Mouse (Mus musculus) layer of hippocampus, adult 8-10 months (tissue): ENCODE results near the gene Optc. TPM values are rescaled to one million over a fixed set of nuclear protein-coding genes. Genes with fewer than 3 reads are reported as not detected.

Experiments used
- total RNA-seq, 4 experiments: library from RNA; stranded (reverse); gene quantifications; 2 replicates each; pipeline ENCODE4 v1.2.4; 2022

Optc gene
- total RNA-seq, 4 experiments from 2014 or later, result 0.21 to 0.67 (median 0.53) TPM

Other genes starting within 250 kb of the Optc start
- 10 to 100 TPM in 1 of 4 experiments, 1 to 10 TPM in 3; 6.4 to 10.8 (median 8.5) TPM for gene Zbed6, start 247.1 kb downstream of the Optc start, total RNA-seq
- 10 to 100 TPM; 21.9 to 34.1 (median 30.1) TPM for gene Gm38394, start 246.7 kb downstream of the Optc start, total RNA-seq
- gene Lax1, start 217.9 kb downstream of the Optc start, total RNA-seq, result not detected
- gene Atp2b4, start 107.0 kb downstream of the Optc start, total RNA-seq, result 100 to 1,000 TPM in 1 of 4 experiments, 10 to 100 TPM in 3; 85.7 to 102 (median 91.8) TPM
- gene Prelp, start 13.4 kb upstream of the Optc start, total RNA-seq, result 10 to 100 TPM; 18.3 to 22.9 (median 20.2) TPM
- 10 to 100 TPM in 3 of 4 experiments, 1 to 10 TPM in 1; 8.4 to 11.4 (median 10.1) TPM for gene Fmod, start 129.3 kb upstream of the Optc start, total RNA-seq
- gene Btg2, start 171.1 kb upstream of the Optc start, total RNA-seq, result 10 to 100 TPM; 14.4 to 18.4 (median 17.3) TPM
- gene Chit1, start 203.2 kb upstream of the Optc start, total RNA-seq, result under 1 TPM in 1 of 4 experiments, not detected in 3; 0.32 TPM